ENCODE assay signal across 19 mouse cellular contexts in genomic region chr1:66339213-66339612, GRCm38 (mm10).
"Had no signal": no experiment of that assay in that cellular context is flagged by ENCODE, and none has a peak within 500 bp of the region (broad histone marks: within the 10 kb centered on the region; RNA-seq: fewer than 3 reads in every experiment).

No protein-coding gene starts in this region.

- ATAC-seq: liver, embryonic 12.5 days; midbrain, embryonic 13.5 days had no signal

- H3K36me3 ChIP-seq: kidney, embryonic 15.5 days; limb, embryonic 10.5 days; limb, embryonic 13.5 days; liver, embryonic 12.5 days; liver, embryonic 15.5 days; lung, embryonic 15.5 days; midbrain, embryonic 10.5 days had no signal

- H3K4me2 ChIP-seq: kidney, embryonic 15.5 days; limb, embryonic 13.5 days; liver, embryonic 12.5 days; liver, embryonic 15.5 days; lung, embryonic 15.5 days; midbrain, embryonic 13.5 days; neural tube, embryonic 13.5 days had no signal

- H3K27me3 ChIP-seq: kidney, embryonic 15.5 days; limb, embryonic 13.5 days; liver, embryonic 12.5 days; liver, embryonic 15.5 days; lung, embryonic 15.5 days; megakaryocyte, embryonic 14.5 days; midbrain, embryonic 13.5 days; neural tube, embryonic 13.5 days had no signal

- DNase-seq: kidney, adult 8-10 months; kidney, postnatal 10 days; kidney, postnatal 36 days; liver; lung, adult 18-20 months; lung, postnatal 10 days; lung, postnatal 36 days; thymus, adult 18-20 months; thymus, postnatal 36 days had no signal

- H3K4me3 ChIP-seq: kidney, embryonic 15.5 days; limb, embryonic 10.5 days; limb, embryonic 13.5 days; liver, embryonic 12.5 days; liver, embryonic 15.5 days; lung, embryonic 15.5 days; megakaryocyte, embryonic 14.5 days; midbrain, embryonic 10.5 days; midbrain, embryonic 13.5 days; neural tube, embryonic 13.5 days had no signal

- H3K27ac ChIP-seq: kidney, embryonic 15.5 days; limb, embryonic 10.5 days; limb, embryonic 13.5 days; liver, embryonic 12.5 days; liver, embryonic 15.5 days; lung, embryonic 15.5 days; midbrain, embryonic 10.5 days; midbrain, embryonic 13.5 days; neural tube, embryonic 13.5 days had no signal

- H3K9me3 ChIP-seq: kidney, embryonic 15.5 days; limb, embryonic 10.5 days; limb, embryonic 13.5 days; liver, embryonic 12.5 days; liver, embryonic 15.5 days; lung, embryonic 15.5 days; megakaryocyte, embryonic 14.5 days; midbrain, embryonic 10.5 days; midbrain, embryonic 13.5 days; neural tube, embryonic 13.5 days had no signal

- H3K4me1 ChIP-seq: kidney, embryonic 15.5 days; limb, embryonic 13.5 days; liver, embryonic 12.5 days; liver, embryonic 15.5 days; lung, embryonic 15.5 days; megakaryocyte, embryonic 14.5 days had no signal

- H3K9ac ChIP-seq: kidney, embryonic 15.5 days; limb, embryonic 13.5 days; liver, embryonic 12.5 days; liver, embryonic 15.5 days; lung, embryonic 15.5 days; midbrain, embryonic 13.5 days; neural tube, embryonic 13.5 days had no signal
